Mouse (Mus musculus): ENCODE results near the gene Vmn2r9. TPM values are rescaled to one million over a fixed set of nuclear protein-coding genes. Genes with fewer than 3 reads are reported as not detected.
"Not testable (repeated sequence)": the region's sequence is repeated elsewhere in the genome, so short reads cannot be mapped to it uniquely, and the experiment has no call there.

Gene Vmn2r9
- not detected for total RNA-seq (2021)

DNA sequence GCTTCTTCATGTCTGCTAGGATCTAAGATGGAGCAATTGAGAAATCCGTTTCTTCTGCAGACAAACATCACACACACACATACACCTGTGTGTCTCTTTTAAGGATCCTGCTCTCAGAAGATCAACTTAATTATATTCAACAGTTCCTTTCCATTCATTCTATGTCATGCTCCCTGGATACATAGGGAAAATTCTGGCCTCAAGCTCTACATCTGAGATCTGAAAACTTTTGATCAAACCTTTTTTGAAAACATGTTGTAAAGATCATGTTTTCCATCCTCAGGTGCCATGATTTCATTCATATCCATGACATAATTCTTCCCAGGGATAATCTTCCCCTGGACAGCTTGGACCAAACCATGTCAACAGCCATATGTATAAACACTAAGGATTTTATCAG, at the start of gene Vmn2r9:
Gene Vmn2r9 (minus strand): TSS at position 101 of the 400 bp plus-strand sequence.
- intact Hi-C loops (cut with DNase I); DNase-seq: not testable (repeated sequence)

DNA sequence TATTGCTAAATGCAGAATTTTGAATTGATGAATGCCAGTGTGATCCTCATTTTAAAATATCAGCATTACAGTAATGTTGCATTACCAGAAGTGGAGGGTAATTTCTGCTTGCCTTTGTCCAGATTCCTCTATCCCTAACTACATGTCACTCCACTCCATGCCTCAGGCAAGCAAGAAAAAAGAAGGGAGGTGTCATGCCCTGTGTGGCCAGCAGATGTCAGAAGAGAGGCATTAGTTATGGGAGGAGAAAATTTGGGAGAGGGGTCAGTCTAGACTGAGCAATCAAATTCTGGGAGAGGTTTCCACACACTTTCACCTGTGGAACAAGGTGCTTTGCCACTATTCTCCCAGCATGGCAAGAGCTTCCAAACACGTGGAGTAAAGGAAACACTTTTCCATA, 14.3 kb upstream of the Vmn2r9 start:
- DNase-seq; intact Hi-C loops (cut with DNase I): not testable (repeated sequence)

DNA sequence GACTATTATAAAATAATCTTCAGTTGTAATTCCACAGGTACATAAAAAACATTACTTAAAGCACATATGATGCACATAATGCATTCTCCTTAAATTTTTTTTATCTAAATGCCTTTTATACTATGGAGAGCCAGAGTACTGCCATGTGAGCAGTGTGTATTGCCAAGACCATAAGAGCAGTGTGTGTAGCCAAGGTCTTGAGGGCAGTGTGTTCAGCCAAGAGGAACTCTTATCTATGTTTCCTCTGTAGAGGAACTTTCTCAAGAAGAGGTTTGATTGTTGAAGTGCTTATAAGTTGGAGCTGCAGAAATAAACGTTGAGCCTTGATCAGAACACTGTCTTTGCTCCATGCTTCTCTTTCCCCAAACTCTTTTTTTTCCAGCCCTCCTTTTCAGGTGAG, 2.9 kb downstream of the Vmn2r9 start:
- no peak for DNase-seq
- intact Hi-C loops (cut with DNase I), result no loop called here

DNA sequence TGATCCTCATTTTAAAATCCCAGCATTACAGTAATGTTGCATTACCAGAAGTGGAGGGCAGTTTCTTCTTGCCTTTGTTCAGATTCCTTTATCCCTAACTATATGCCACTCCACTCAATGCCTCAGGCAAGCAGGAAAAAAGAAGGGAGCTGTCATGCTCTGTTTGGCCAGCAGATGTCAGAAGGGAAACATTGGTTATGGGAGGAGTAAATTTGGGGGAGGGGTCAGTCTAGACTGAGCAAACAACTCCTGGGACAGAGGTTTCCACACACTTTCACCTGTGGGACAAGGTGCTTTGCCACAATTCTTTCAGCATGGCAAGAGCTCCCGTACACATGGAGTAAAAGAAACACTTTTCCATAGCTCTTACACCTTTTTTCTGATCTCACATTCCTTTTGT, 16.2 kb downstream of the Vmn2r9 start:
- intact Hi-C loops (cut with DNase I), result no loop called here
- no peak for DNase-seq

DNA sequence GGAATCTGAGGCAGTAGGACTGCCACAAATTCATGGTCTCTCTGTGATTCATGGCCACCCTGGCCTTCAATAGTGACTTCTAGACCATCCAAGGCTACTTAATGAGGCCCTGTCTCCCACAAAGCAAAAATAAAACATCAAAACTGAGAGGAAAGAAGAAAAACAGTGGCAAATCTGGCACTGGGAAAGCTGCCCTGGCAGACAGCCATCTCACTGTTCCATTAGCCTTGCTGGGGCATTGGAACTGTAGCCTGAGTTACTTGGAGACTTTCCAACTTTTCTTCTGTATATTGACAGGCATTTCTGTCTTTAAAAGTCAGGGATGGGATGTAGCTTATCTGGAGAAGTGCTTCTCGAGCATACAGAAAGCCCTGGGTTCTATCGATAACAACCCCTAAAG, 29.1 kb downstream of the Vmn2r9 start:
- DNase-seq, result no peak
- intact Hi-C loops (cut with DNase I), result loop anchor here (5.0 kb wide), 1 partner anchor 129 kb away; no protein-coding TSS in a partner anchor

DNA sequence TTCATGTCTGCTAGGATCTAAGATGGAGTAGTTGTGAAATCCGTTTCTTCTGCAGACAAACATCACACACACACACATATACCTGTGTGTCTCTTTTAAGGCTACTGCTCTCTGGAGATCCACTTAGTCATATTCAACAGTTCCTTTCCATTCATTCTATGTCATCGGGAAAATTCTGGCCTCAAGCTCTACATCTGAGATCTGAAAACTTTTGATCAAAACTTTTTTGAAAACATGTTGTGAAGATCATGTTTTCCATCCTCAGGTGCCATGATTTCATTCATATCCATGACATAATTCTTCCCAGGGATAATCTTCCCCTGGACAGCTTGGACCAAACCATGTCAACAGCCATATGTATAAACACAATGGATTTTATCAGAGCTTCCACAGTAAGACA, 43.7 kb downstream of the Vmn2r9 start, which contains the start of gene Vmn2r8:
Gene Vmn2r8 (minus strand): TSS at position 101 of the 400 bp plus-strand sequence.
- intact Hi-C loops (cut with DNase I); DNase-seq: not testable (repeated sequence)

DNA sequence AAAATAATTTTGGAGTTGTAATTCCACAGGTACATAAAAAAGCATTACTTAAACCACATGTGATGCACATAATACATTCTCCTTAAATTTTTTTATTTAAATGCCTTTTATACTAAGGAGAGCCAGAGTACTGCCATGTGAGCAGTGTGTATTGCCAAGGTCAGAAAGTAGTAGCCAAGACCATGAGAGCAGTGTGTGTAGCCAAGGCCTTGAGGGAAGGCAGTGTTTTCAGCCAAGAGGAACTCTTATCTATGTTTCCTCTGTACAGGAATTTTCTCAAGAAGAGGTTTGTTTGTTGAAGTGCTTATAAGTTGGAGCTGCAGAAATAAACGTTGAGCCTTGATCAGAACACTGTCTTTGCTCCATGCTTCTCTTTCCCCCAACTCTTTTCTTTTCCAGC, 48.8 kb downstream of the Vmn2r9 start:
- DNase-seq, result no peak
- intact Hi-C loops (cut with DNase I), result no loop called here

DNA sequence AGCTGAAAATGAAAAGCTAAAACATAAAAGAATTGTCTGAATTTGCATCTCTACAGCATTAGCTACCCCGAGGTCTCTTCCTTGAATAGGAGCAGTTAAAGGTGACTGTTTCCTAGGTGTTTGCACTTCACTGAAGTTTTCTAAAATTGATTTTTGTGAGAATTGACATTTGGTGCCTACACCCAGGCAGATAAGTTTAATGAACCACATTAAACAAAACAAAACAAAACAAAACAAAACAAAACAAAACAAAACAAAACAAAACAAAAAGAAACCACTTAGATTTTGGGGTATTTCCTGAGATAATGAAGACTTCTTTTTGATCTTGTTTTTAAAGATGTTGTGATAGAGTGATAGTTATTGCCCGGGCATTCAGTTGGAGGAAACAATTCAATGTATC, 57.1 kb downstream of the Vmn2r9 start, which contains the start of gene Tmed11:
Gene Tmed11 (minus strand): TSS at position 101 of the 400 bp plus-strand sequence.
- intact Hi-C loops (cut with DNase I); DNase-seq: not testable (repeated sequence)

DNA sequence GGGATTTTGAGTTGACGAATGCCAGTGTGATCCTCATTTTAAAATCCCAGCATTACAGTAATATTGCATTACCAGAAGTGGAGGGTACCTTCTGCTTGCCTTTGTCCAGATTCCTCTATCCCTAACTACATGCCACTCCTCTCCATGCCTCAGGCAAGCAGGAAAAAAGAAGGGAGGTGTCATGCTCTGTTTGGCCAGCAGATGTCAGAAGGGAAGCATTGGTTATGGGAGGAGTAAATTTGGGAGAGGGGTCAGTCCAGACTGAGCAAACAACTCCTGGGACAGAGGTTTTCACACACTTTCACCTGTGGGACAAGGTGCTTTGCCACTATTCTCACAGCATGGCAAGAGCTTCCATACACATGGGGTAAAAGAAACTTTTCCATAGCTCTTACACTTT, 62.0 kb downstream of the Vmn2r9 start:
- DNase-seq; intact Hi-C loops (cut with DNase I): not testable (repeated sequence)

Other genes with a start within 250 kb of the Vmn2r9 start
- gene Gak, start 222.8 kb downstream of the Vmn2r9 start, total RNA-seq (2021), result 10 to 100 TPM; 22.2 to 22.5 TPM
- gene Tmem175, start 222.8 kb downstream of the Vmn2r9 start, total RNA-seq (2021), result 10 to 100 TPM in 1 of 2 experiments, 1 to 10 TPM in 1; 9.8 to 11.8 TPM
- 10 to 100 TPM; 21.6 to 21.8 TPM for gene Idua, start 192.3 kb downstream of the Vmn2r9 start, total RNA-seq (2021)
- gene Dgkq, start 182.9 kb downstream of the Vmn2r9 start, total RNA-seq (2021), result 1 to 10 TPM; 8.9 TPM
- not detected for gene Slc26a1, start 177.0 kb downstream of the Vmn2r9 start, total RNA-seq (2021)
- gene Fgfrl1, start 160.2 kb downstream of the Vmn2r9 start, total RNA-seq (2021), result 10 to 100 TPM; 21.5 to 23.6 TPM
- gene Rnf212, start 77.6 kb downstream of the Vmn2r9 start, total RNA-seq (2021), result not detected
- gene Tmed11, start 57.2 kb downstream of the Vmn2r9 start, total RNA-seq (2021), result not detected
- gene Vmn2r8, start 43.8 kb downstream of the Vmn2r9 start, total RNA-seq (2021), result not detected
- not detected for gene Vmn2r10, start 153.9 kb upstream of the Vmn2r9 start, total RNA-seq (2021)
- not detected for gene Vmn2r11, start 207.0 kb upstream of the Vmn2r9 start, total RNA-seq (2021)
- not detected for gene Vmn2r12, start 245.3 kb upstream of the Vmn2r9 start, total RNA-seq (2021)